Mouse (Mus musculus): ENCODE data around the gene Ccnd3. TPM values are rescaled to one million over a fixed set of nuclear protein-coding genes. Genes with fewer than 3 reads are reported as not detected.
A peak's percentile ranks its signal among the peaks of the same experiment; 100 is the strongest.

Ccnd3 gene
- polyA plus RNA-seq (2014; fragmentation: Nextera tagmentation; extraction: Ambion mirVana), result 260 TPM in 2 replicates

DNA sequence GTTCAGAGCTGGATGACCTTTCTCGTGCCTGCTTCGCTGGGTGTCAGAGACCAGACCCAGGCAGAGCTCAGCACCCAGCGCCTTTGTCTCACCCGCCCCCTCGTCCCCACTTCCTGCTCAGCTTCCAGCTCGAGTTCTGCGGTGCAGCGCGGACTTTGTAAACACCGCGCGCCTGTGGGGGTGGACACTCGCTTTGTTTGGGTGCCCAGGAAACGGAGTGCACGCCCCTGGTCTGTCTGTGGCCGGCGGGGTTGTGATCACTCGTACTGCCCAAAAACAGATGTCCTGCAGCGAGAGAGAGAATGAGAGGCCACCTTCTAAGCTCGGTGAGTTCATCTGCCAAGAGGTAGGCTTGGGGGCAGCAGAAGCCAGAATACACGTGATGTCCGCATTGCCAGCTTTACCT, at the start of gene Ccnd3:
Gene Ccnd3, plus strand, starts transcription at position 111 of the 406 bp plus-strand sequence.
- Histone ChIP-seq H3K9me3 (ENCODE audit: control insufficient read depth, low read length) (no peaks in the 10 kb centered on the region), H3K9ac (ENCODE audit: low read length) (peak within 1 kb of the TSS; percentile 56), H3K36me3 (ENCODE audit: control insufficient read depth, insufficient read depth, low read length) (no peaks in the 10 kb centered on the region), H3K4me3 (ENCODE audit: low read depth, low read length) (peak within 1 kb of the TSS; percentile 28), H3K4me1 (ENCODE audit: control insufficient read depth, insufficient read depth, low read length) (peaks cover 7% of the 10 kb centered on the region), H3K27ac (ENCODE audit: low read depth, low read length) (no peak within 1 kb of the TSS), H3K4me2 (ENCODE audit: low read depth) (peak within 1 kb of the TSS; percentile 65), H3K27me3 (ENCODE audit: control insufficient read depth, insufficient read depth, low read length) (no peaks in the 10 kb centered on the region)
- 3% methylated on average over 22 of the region's 22 CpGs for WGBS
- no peak for ATAC-seq (ENCODE audit: insufficient read depth, low FRiP score, low TSS enrichment)
- peak; percentile 51 for DNase-seq (ENCODE audit: low spot score)

DNA sequence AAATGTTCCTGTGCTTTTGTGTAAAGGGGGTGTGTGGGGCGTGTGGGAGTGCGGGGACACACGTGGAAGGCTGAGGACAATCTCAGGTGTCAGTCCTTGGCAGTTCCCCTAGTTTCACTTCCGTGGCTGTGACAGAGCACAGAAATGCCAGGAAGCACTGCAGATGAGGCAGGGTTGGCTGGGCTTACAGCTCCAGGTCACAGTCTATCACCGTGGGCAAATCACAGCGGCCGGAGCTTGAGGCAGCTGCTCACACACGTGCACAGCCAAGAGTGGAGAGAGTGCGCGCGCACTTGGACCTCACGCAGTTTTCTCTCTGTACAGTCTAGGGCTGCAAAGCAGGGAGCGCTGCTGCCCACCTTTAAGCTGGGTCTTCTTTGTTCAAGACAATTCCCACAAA, 46.5 kb upstream of the Ccnd3 start:
- no peak overlapping the region for H3K4me2 ChIP-seq (ENCODE audit: low read depth)
- H3K9me3 ChIP-seq (ENCODE audit: control insufficient read depth, low read length), result no peaks in the 10 kb centered on the region
- no peak overlapping the region for H3K9ac ChIP-seq (ENCODE audit: low read length)
- 88% methylated on average over 13 of the region's 13 CpGs for WGBS
- H3K4me3 ChIP-seq (ENCODE audit: low read depth, low read length), result no peak overlapping the region
- no peaks in the 10 kb centered on the region for H3K4me1 ChIP-seq (ENCODE audit: control insufficient read depth, insufficient read depth, low read length)
- no peaks in the 10 kb centered on the region for H3K27me3 ChIP-seq (ENCODE audit: control insufficient read depth, insufficient read depth, low read length)
- no peak for DNase-seq (ENCODE audit: low spot score)
- H3K27ac ChIP-seq (ENCODE audit: low read depth, low read length), result no peak overlapping the region
- H3K36me3 ChIP-seq (ENCODE audit: control insufficient read depth, insufficient read depth, low read length), result no peaks in the 10 kb centered on the region
- ATAC-seq (ENCODE audit: insufficient read depth, low FRiP score, low TSS enrichment), result no peak

DNA sequence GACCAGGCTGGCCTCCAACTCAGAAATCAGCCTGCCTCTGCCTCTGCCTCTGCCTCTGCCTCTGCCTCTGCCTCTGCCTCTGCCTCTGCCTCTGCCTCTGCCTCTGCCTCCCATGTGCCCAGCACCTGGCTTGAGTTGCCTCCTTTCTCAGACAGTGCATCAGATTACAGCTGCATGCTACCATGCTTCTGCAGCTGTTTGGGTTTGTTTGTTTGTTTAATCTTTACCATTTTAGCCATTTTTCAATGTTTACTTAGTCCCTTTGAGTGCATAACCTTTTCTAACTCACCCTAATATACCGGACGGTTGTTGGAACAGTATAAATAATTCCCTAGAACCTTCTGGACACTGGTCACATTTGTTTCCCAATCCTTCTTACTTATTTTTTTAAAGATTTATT, 45.9 kb upstream of the Ccnd3 start:
- no peak overlapping the region for H3K9ac ChIP-seq (ENCODE audit: low read length)
- ATAC-seq (ENCODE audit: insufficient read depth, low FRiP score, low TSS enrichment) (no peak), DNase-seq (ENCODE audit: low spot score) (no peak)
- H3K27me3 ChIP-seq (ENCODE audit: control insufficient read depth, insufficient read depth, low read length), result no peaks in the 10 kb centered on the region
- H3K4me1 ChIP-seq (ENCODE audit: control insufficient read depth, insufficient read depth, low read length), result no peaks in the 10 kb centered on the region
- no peaks in the 10 kb centered on the region for H3K9me3 ChIP-seq (ENCODE audit: control insufficient read depth, low read length)
- H3K36me3 ChIP-seq (ENCODE audit: control insufficient read depth, insufficient read depth, low read length), result no peaks in the 10 kb centered on the region
- no peak overlapping the region for H3K4me3 ChIP-seq (ENCODE audit: low read depth, low read length)
- no peak overlapping the region for H3K4me2 ChIP-seq (ENCODE audit: low read depth)
- no peak overlapping the region for H3K27ac ChIP-seq (ENCODE audit: low read depth, low read length)
- WGBS, result 86% methylated on average over 2 of the region's 2 CpGs

DNA sequence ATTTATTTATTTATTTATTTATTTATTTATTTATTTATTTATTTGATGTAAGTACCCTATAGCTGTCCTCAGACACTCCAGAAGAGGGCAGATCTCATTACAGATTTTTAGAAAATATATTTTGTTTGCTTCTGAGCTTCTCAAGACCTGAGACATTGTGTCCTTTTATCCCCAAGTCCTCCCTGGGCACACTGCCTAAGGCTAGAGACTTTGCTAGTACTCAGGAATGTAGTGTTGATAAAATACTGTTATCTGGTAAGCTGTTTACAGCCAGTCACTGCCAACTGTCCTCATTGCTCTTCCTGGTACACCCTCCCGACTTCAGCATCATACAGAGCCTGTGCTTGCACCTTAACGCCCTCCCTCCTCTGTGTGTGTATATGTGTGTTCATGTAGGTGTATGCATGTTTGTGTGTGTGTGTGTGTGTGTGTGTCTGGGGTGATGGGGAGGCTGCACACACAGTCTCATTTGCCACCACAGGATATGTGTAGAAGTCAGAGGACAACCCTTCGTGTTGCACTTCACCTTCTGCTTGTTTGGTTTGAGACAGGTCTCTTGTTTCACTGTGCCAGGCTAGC, 45.4 kb upstream of the Ccnd3 start:
- H3K4me1 ChIP-seq (ENCODE audit: control insufficient read depth, insufficient read depth, low read length), result no peaks in the 10 kb centered on the region
- no peak for DNase-seq (ENCODE audit: low spot score)
- no peaks in the 10 kb centered on the region for H3K9me3 ChIP-seq (ENCODE audit: control insufficient read depth, low read length)
- no peaks in the 10 kb centered on the region for H3K36me3 ChIP-seq (ENCODE audit: control insufficient read depth, insufficient read depth, low read length)
- H3K27ac ChIP-seq (ENCODE audit: low read depth, low read length), result no peak overlapping the region
- ATAC-seq (ENCODE audit: insufficient read depth, low FRiP score, low TSS enrichment), result no peak
- no peaks in the 10 kb centered on the region for H3K27me3 ChIP-seq (ENCODE audit: control insufficient read depth, insufficient read depth, low read length)
- no peak overlapping the region for H3K4me2 ChIP-seq (ENCODE audit: low read depth)
- 85% methylated on average over 3 of the region's 3 CpGs for WGBS
- no peak overlapping the region for H3K9ac ChIP-seq (ENCODE audit: low read length)
- no peak overlapping the region for H3K4me3 ChIP-seq (ENCODE audit: low read depth, low read length)

DNA sequence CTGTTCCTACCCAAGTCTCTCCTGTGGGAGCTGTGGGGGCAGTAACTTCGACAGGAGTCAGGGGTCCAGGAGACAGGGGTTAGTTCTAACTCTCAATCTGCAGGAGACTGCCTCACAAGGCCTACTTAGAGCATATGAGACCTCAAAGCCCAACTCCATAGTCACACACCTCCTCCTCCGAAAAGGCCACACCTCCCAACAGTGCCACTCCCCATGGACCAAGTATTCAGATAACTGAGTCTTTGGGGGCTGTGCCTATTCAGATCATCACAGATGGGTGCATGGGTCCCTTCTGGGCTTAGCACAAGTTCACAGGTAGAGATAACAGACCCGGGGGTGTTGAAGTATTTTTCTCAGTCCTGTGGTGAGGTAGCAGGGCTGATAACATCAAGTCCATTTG, 43.2 kb upstream of the Ccnd3 start:
- no peak overlapping the region for H3K4me2 ChIP-seq (ENCODE audit: low read depth)
- ATAC-seq (ENCODE audit: insufficient read depth, low FRiP score, low TSS enrichment) (no peak), DNase-seq (ENCODE audit: low spot score) (no peak)
- H3K9ac ChIP-seq (ENCODE audit: low read length), result no peak overlapping the region
- H3K36me3 ChIP-seq (ENCODE audit: control insufficient read depth, insufficient read depth, low read length), result no peaks in the 10 kb centered on the region
- no peak overlapping the region for H3K4me3 ChIP-seq (ENCODE audit: low read depth, low read length)
- no peaks in the 10 kb centered on the region for H3K9me3 ChIP-seq (ENCODE audit: control insufficient read depth, low read length)
- no peak overlapping the region for H3K27ac ChIP-seq (ENCODE audit: low read depth, low read length)
- H3K27me3 ChIP-seq (ENCODE audit: control insufficient read depth, insufficient read depth, low read length), result no peaks in the 10 kb centered on the region; the same call in 1 of the 2 replicates
- H3K4me1 ChIP-seq (ENCODE audit: control insufficient read depth, insufficient read depth, low read length), result no peaks in the 10 kb centered on the region
- 74% methylated on average over 3 of the region's 3 CpGs for WGBS

DNA sequence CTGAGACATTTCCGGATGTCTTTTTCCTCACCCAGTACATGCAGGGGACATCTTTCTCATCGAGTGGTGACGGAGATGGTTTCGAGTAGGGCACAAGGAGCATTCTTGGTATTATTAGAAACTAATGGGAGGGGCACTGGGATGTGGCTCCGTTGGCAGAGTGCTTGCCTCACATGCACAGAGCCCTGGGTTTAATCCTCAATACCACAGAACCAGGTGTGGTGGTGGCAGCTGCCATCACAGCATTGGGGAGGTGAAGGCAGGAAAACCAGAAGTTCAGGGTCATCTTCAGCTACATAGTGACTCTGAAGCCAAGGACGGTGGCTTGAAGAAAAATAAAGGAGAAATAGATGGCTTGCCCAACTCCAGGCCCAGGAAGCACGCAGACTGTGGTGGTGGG, 42.6 kb upstream of the Ccnd3 start:
- no peak overlapping the region for H3K4me3 ChIP-seq (ENCODE audit: low read depth, low read length)
- H3K9ac ChIP-seq (ENCODE audit: low read length), result no peak overlapping the region
- no peaks in the 10 kb centered on the region for H3K36me3 ChIP-seq (ENCODE audit: control insufficient read depth, insufficient read depth, low read length)
- no peak overlapping the region for H3K4me2 ChIP-seq (ENCODE audit: low read depth)
- H3K27me3 ChIP-seq (ENCODE audit: control insufficient read depth, insufficient read depth, low read length), result peaks cover 2% of the 10 kb centered on the region
- H3K4me1 ChIP-seq (ENCODE audit: control insufficient read depth, insufficient read depth, low read length), result no peaks in the 10 kb centered on the region
- 80% methylated on average over 7 of the region's 7 CpGs for WGBS
- H3K9me3 ChIP-seq (ENCODE audit: control insufficient read depth, low read length), result no peaks in the 10 kb centered on the region
- ATAC-seq (ENCODE audit: insufficient read depth, low FRiP score, low TSS enrichment) (no peak), DNase-seq (ENCODE audit: low spot score) (no peak)
- no peak overlapping the region for H3K27ac ChIP-seq (ENCODE audit: low read depth, low read length)

DNA sequence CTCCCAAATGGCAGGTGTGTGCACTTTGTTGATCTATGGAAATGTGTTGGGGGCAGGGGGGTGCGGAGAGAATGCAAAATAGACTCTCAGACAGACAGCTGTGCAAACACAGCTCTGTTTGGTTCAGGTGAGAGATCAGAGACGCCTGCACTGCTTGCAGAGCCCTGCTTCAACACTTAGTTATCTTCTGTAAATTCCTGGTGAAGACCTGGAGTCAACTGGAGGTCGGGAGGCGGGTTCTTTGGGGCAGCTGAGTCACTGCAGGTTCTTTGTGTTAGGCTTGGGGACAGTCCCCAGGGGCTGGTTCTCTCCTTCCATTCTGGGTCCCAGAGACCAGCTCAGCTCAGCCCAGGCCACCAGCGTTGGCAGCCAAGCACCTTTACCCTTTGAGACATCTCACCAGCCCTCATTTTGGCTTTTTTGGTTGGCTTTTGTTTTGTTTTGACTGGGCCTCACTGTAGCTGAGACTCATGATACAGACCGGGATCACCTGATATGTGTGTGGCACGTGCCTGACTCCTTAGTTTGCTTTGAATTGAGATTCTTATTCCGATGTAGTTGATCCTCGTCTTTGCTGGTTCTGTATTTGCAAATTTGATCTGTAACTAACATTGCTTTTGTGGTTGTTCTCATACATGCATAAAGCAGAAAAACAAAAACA, 42.0 kb upstream of the Ccnd3 start:
- DNase-seq (ENCODE audit: low spot score), result no peak

DNA sequence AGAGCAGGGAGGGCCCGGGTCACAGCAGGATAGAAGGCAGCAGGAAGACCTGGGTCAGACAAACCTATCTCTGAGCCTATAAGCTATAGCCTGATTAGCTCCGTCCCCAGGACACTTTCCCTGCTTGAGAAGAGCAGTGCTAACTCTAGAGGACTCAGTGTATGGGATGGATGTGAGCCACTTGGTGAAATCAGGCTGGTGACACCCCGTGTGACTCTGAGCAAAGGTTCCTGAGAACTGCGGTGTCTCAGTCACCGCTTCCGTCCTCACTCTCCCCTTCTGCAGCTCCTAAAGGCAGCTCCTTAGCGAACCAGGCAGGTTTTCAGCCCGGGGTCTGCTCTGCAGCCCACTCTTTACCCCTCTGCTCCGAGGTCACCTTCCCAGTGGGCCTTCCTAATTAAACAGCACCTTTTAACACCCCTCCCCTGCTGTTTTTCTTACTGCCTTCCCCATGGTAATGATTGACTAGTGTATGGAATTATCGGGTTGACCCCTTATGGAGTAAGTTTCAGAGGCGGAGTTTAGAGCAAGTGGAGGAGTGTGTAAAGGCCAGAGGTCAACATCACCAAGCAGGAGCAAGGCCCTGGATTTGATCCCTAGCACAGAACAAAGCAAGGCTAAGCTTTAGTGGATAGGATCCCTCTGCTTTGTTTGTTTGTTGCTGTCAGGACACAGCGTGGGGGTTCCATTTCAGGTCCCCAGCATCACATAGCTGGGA, 40.4 kb upstream of the Ccnd3 start:
- H3K4me2 ChIP-seq (ENCODE audit: low read depth), result no peak overlapping the region
- no peak for DNase-seq (ENCODE audit: low spot score)
- WGBS, result 42% methylated on average over 12 of the region's 12 CpGs
- no peaks in the 10 kb centered on the region for H3K9me3 ChIP-seq (ENCODE audit: control insufficient read depth, low read length)
- H3K27me3 ChIP-seq (ENCODE audit: control insufficient read depth, insufficient read depth, low read length), result peaks cover 24% of the 10 kb centered on the region
- H3K27ac ChIP-seq (ENCODE audit: low read depth, low read length), result no peak overlapping the region
- H3K4me3 ChIP-seq (ENCODE audit: low read depth, low read length), result no peak overlapping the region
- no peak for ATAC-seq (ENCODE audit: insufficient read depth, low FRiP score, low TSS enrichment)
- 0 out of 2 replicates have a peak, but pooled peaks cover 2% of the 10 kb centered on the region for H3K4me1 ChIP-seq (ENCODE audit: control insufficient read depth, insufficient read depth, low read length)
- H3K36me3 ChIP-seq (ENCODE audit: control insufficient read depth, insufficient read depth, low read length), result no peaks in the 10 kb centered on the region
- H3K9ac ChIP-seq (ENCODE audit: low read length), result no peak overlapping the region

More for the DNA sequence above, 42.0 kb upstream of the Ccnd3 start:
- no peak overlapping the region for H3K4me3 ChIP-seq (ENCODE audit: low read depth, low read length)
- no peak overlapping the region for H3K9ac ChIP-seq (ENCODE audit: low read length)
- no peaks in the 10 kb centered on the region for H3K36me3 ChIP-seq (ENCODE audit: control insufficient read depth, insufficient read depth, low read length)
- H3K4me1 ChIP-seq (ENCODE audit: control insufficient read depth, insufficient read depth, low read length), result no peaks in the 10 kb centered on the region
- no peaks in the 10 kb centered on the region for H3K9me3 ChIP-seq (ENCODE audit: control insufficient read depth, low read length)
- ATAC-seq (ENCODE audit: insufficient read depth, low FRiP score, low TSS enrichment), result no peak
- H3K4me2 ChIP-seq (ENCODE audit: low read depth), result no peak overlapping the region
- H3K27ac ChIP-seq (ENCODE audit: low read depth, low read length), result no peak overlapping the region
- H3K27me3 ChIP-seq (ENCODE audit: control insufficient read depth, insufficient read depth, low read length), result peaks cover 9% of the 10 kb centered on the region
- 44% methylated on average over 9 of the region's 9 CpGs for WGBS
